Mouse (Mus musculus) cerebellum, adult 9-10 months (tissue): ENCODE measurements around the gene Arhgef40.

Experiments used
- DNase-seq: peaks from one replicate; pipeline ENCODE4 v3.0.0; 2022

Arhgef40 gene

GRCm38 (mm10) chr14:51984247-51985231 is at the start of gene Arhgef40:
Gene Arhgef40, plus strand, starts transcription at chr14:51984719.
- DNase-seq = peak; percentile 59

GRCm38 (mm10) chr14:51939005-51939404 is 45.5 kb upstream of the Arhgef40 start:
- DNase-seq = no peak

DNA sequence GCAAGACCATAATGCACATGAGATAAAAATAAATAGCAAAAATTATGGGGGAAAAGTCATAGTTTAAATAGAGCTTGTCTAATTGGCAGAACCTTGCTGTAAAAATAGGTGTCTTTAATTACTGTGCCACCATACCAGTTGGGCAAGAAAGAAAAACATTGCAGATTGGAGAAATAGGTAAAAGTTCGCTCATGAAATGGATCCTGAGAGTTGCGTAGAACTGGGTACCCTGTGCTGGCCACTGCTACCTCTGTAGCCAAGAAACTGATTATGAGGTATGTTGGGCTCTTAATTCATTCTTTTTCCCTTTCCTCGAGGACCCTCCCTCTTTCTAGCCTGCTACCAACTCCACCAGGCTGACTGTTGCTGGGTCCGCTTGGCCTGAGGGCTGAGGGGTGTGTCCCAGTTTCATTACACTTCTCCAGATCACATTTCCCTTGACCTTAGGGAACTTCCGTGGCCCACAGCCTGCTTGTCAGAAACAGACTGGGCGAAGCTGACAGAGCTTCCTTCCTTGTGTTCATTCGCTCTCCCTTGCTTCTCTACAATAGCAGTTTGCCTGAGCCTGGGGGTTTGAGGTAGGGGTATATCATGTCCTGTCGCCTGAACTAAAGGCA is 43.5 kb upstream of the Arhgef40 start:
- DNase-seq = no peak

GRCm38 (mm10) chr14:51941577-51941976 is 42.9 kb upstream of the Arhgef40 start:
- DNase-seq = no peak

DNA sequence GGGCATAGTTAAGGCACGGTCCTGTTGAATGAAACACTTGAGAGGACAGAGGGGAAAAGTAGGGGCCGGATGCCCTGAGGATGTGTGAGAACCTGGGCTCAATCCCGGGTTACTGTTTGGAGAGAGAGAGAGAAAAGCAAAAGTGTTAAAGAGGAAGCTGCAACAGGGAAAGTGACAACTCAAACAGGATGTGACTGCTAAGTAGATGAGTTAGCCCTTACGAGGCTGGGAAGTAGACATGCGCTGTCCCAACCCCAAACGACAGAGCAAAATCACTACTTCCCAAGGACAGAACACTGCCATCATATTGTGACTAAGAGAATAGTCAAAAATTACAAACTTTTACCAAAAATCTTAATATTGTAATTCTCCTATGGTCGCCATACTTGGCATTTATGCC is 42.3 kb upstream of the Arhgef40 start:
- DNase-seq = no peak

DNA sequence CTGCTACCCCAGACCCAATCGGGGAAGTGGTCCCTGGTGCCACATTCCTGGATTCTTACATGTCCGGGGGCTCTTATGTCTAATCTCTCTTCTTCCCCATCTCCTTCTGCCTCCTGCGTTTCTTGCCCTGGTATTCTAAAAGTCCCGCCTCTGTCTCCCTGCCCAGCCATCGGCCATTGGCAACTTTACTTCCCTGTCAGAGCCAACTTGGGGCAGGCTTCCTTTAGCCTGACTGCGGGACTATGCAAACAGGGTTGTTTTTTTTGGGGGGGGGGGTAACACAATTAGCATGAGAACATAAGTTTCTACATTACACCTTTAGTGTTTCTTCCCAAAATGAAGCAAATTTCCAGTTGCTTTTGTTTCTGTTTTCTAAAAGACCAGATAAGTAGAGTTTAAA is 41.2 kb upstream of the Arhgef40 start:
- DNase-seq = no peak

DNA sequence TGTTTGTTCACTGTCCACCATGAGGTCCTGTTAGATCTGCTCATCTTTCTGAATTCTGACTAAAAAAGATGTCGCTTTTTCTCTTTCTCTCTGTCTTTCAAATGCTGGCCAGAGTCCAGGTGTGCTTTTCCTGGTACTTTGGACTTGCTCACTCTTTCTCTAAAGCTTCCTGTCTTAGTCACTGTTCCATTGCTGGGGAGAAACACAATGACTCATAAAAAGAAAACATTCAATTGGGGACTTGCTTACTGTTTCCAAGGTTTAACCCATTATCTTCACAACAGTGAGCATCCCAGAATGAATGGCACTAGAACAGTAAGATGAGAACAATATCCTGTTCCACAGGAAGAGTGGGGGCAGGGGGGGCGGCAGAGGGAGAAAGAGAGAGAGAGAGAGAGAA is 24.2 kb upstream of the Arhgef40 start:
- DNase-seq = no peak

- no peak for DNase-seq
Measured at GRCm38 (mm10) chr14:51967400-51967799, 17.1 kb upstream of the Arhgef40 start.

DNA sequence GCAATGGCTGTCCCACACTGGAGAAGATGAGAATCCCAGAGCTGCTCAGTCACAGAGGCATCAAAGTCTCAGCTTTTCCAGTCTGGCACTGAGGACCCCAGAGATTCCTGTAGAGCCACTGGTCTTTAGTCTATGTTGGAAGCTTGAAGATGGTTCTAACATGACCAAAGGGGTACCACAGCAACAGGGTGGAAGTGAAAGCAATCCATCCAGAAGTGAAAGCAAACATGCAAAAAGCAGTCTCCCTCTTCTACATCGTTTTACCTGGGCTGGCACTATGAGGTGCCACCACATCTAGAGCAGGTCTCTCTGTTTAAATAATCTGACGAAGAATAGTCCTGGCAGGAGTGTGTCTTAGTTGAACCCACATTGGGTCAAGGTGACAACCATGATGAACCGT is 5.3 kb upstream of the Arhgef40 start:
- no peak for DNase-seq

GRCm38 (mm10) chr14:51983251-51983650 is 1.3 kb upstream of the Arhgef40 start:
- peak; percentile 10 for DNase-seq

DNA sequence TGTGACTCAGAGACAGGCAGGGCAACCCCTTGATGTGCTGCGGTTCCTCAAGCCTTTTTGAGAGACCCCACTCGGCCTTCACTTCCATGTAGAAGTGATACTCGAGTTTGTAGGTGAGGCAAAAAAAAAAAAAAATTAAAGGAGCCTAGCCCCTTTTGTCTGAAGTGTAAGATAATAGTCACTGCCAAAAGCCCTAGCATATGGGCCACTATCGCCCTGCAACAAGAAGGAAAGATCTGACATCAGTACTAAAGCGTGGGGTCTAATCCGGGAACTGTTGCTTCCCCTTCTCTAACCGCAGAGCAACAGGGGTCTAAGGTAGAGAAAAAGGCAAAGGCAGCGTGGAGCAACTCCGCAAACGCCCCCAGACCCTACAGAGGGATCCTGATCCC is 668 bp upstream of the Arhgef40 start:
- no peak for DNase-seq

DNA sequence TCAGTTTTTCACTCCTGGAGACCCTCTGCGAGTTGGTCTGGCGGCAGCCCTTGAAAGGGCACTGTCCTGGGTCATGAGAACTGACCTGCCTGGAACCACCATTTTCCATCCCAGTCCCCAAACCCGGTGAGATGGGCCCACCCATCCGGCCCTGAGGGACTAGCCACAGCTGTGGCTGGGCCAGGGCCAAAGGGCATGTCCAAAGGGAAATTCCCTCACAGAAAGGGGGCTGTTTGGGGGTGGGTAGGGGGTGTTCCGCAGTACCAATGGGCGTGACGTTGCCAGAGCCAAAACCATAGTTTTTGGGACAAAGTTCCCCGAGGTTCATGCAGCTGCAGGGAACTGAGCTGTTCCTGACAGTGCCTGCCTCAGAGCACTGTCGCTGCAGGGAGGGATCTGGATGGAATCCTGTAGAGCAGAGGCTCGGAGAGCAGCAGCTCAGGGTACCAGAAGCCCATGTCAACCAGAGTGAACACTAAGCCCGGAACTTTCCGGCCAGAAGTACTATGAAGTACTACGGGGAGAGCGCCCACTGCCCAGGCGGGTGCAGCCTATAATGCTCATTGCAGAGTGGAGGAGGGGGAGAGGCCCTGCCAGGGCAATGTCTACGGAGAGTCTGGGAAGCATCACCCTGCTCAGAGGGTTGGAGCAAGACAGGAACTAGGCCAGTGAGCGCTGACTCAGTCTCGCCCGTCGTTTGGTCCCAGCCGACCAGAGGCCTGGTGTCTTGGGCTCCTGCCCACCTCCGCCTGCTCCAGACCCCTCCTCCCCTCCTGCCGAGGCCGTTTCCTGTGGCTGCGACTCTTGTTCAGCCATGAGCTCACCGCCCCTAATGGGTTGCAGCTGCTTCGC is 1.0 kb downstream of the Arhgef40 start:
- DNase-seq = peak; percentile 55

DNA sequence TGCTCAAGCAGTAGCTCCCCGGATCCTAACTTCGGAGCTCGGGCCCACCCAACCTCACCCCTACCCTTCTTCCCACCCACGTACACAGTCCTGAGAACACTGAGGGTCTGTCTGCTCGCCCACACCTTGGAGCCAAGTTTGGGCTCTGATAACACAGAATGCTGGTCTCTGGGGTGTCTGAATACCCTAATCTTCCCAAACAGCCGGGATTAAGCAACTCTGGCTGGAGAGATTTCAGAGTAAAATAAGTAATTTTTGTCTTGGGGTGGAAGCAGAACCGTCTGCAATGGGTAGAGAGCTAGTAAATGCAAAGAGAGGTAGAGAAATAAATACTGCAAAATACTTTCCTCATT is 1.6 kb downstream of the Arhgef40 start:
- DNase-seq = no peak

- DNase-seq = peak; percentile 9
Measured at GRCm38 (mm10) chr14:51987177-51987576, 2.7 kb downstream of the Arhgef40 start.

DNA sequence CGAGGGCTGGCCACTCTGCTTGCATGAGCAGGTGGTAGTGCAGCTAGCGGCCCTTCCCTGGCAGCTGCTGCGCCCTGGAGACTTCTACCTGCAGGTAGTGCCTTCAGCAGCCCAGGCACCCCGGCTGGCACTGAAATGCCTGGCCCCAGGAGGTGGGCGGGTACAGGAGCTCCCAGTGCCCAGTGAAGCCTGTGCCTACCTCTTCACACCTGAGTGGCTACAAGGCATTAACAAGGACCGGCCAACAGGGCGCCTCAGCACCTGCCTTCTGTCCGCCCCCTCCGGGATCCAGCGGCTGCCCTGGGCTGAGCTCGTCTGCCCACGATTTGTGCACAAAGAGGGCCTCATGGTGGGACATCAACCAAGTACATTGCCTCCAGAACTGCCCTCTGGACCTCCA is 4.2 kb downstream of the Arhgef40 start:
- no peak for DNase-seq

- DNase-seq = no peak
Measured at GRCm38 (mm10) chr14:51989461-51989970, 5.0 kb downstream of the Arhgef40 start.

GRCm38 (mm10) chr14:51994453-51994852 is 9.9 kb downstream of the Arhgef40 start:
- DNase-seq = no peak

GRCm38 (mm10) chr14:51995219-51995871 is 10.8 kb downstream of the Arhgef40 start:
- no peak for DNase-seq

GRCm38 (mm10) chr14:51996231-51996841 is 11.8 kb downstream of the Arhgef40 start:
- peak; percentile 55 for DNase-seq

- DNase-seq = peak; percentile 23
Measured at GRCm38 (mm10) chr14:51996866-51997265, 12.3 kb downstream of the Arhgef40 start.

GRCm38 (mm10) chr14:51997483-51997882 is 13.0 kb downstream of the Arhgef40 start:
- DNase-seq = peak; percentile 15

GRCm38 (mm10) chr14:52003981-52004495 is 19.5 kb downstream of the Arhgef40 start:
- peak; percentile 83 for DNase-seq
